Mouse (Mus musculus) forebrain, postnatal 0 days (tissue): Measurements from ENCODE around the gene Gm9936. TPM values are rescaled to one million over a fixed set of nuclear protein-coding genes. Genes with fewer than 3 reads are reported as not detected.
A peak's percentile ranks its signal among the peaks of the same experiment; 100 is the strongest.

Experiments
- ATAC-seq: fragments of 200-750 bp; cut with Nextera tagmentation; 2 replicates; pipeline ENCODE4 v1.8.0; 2017; ENCODE audit warnings: mild to moderate bottlenecking, moderate library complexity
- DNase-seq: peaks from one replicate; pipeline ENCODE4 v3.0.0-alpha.2; 2015
- H3K27ac ChIP-seq: fragments of 300-500 bp; sonication (generic); 2 replicates; pipeline ENCODE4 v1.5.1; 2014; ENCODE audit warnings: low read depth, mild to moderate bottlenecking, antibody characterized with exemption, low read length, moderate library complexity, mixed read lengths
- H3K27me3 ChIP-seq: fragments of 300-500 bp; sonication (generic); 2 replicates; pipeline ENCODE4 v1.6.1; 2014; ENCODE audit warnings: mild to moderate bottlenecking, low read length, mixed read lengths; ENCODE audit not compliant: insufficient read depth
- H3K36me3 ChIP-seq: fragments of 300-500 bp; sonication (generic); 2 replicates; pipeline ENCODE4 v1.6.1; 2014; ENCODE audit warnings: mild to moderate bottlenecking, moderate library complexity; ENCODE audit not compliant: insufficient read depth
- H3K4me1 ChIP-seq: fragments of 300-500 bp; sonication (generic); 2 replicates; pipeline ENCODE4 v1.6.1; 2014; ENCODE audit warnings: antibody characterized with exemption; ENCODE audit not compliant: insufficient read depth
- H3K4me2 ChIP-seq: fragments of 300-500 bp; sonication (generic); 2 replicates; pipeline ENCODE4 v1.6.1; 2014; ENCODE audit warnings: low read depth, mild to moderate bottlenecking, moderate library complexity
- H3K4me3 ChIP-seq: fragments of 300-500 bp; sonication (generic); 2 replicates; pipeline ENCODE4 v1.5.1; 2014; ENCODE audit warnings: low read depth, low read length, mixed read lengths
- H3K9ac ChIP-seq: fragments of 300-500 bp; sonication (generic); 2 replicates; pipeline ENCODE4 v1.6.1; 2014; ENCODE audit warnings: mild to moderate bottlenecking
- H3K9me3 ChIP-seq: fragments of 300-500 bp; sonication (generic); 2 replicates; pipeline ENCODE4 v1.6.1; 2016; ENCODE audit warnings: low read length
- CTCF ChIP-seq: sonication (generic); IDR thresholded peaks from 2 replicates; pipeline ENCODE4 v1.5.1; 2016; ENCODE audit warnings: antibody characterized with exemption, control low read depth, low read depth
- WGBS: fragments of 180-500 bp; shearing (Covaris S2); extraction: QIAGEN DNeasy Blood & Tissue Kit; methylation state at CpG from one replicate; pipeline ENCODE4 v1.1.7; 2014; 5-methylcytosine and 5-hydroxymethylcytosine counted together
- polyA plus RNA-seq: library from polyadenylated mRNA; unstranded; fragments of >200 nt; fragmentation: Nextera tagmentation; extraction: Ambion mirVana; gene quantifications from 2 replicates; pipeline ENCODE4 v1.2.1, GENCODE M21; 2015
- total RNA-seq: library from RNA; depleted of rRNA; stranded (reverse); fragments of >200 nt; gene quantifications from 2 replicates; pipeline ENCODE4 v1.2.3, GENCODE M21; 2014; rRNA removed

Gm9936 gene
- total RNA-seq (3.6 and 4.2 TPM in 2 replicates), polyA plus RNA-seq (1.8 and 3.2 TPM in 2 replicates)

DNA sequence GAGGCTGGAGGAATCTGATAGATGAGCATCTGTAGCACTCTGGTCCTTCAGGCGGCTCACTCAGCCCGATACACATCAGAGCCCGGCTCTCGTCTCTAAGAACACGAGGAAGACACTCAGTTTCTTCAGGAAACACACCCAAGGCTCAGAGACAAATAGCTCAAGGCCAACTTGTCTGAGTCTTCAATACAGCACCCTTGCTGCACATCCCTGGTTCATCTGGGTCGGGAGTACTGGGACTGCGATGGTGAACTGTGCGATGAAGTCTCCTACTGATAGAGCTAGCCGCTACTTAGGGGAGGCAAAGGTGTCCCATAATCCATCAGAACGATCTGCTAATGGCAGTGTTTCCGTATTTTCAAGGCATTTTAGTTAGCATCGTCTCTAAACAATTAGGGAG, at the start of gene Gm9936:
Gene Gm9936, minus strand, starts transcription at position 101 of the 400 bp plus-strand sequence.
- no peak for TF ChIP-seq CTCF
- Histone ChIP-seq H3K4me2 (peak within 1 kb of the TSS; percentile 54), H3K27ac (no peak within 1 kb of the TSS), H3K9me3 (no peaks in the 10 kb centered on the region), H3K36me3 (no peaks in the 10 kb centered on the region), H3K4me3 (peak within 1 kb of the TSS; percentile 29), H3K9ac (peak within 1 kb of the TSS; percentile 43), H3K27me3 (no peaks in the 10 kb centered on the region), H3K4me1 (0 out of 2 replicates have a peak, but pooled peaks cover 3% of the 10 kb centered on the region)
- no peak for ATAC-seq
- no peak for DNase-seq
- WGBS, result 85% methylated on average over 12 of the region's 12 CpGs

DNA sequence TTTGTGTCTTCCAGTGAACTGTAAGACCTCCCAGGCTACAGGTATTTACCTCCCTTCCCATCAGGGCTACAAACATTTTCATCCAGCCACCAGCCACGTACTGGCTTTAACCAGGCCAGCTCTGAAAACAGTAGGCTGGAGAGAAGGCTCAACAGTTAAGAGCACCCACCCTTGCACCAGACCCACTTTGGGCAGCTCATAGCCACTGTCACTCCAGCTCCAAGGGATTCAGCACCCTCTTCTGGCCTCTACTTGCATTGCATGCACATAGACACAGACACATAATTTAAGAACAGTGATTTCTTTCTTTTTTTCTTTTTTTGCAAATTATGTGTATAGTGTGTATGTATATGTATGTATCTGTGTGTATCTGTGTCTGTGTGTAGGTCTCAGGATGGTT, 43.9 kb upstream of the Gm9936 start:
- Histone ChIP-seq H3K4me2 (no peak overlapping the region), H3K27ac (no peak overlapping the region), H3K4me1 (no peaks in the 10 kb centered on the region), H3K4me3 (no peak overlapping the region), H3K9me3 (no peaks in the 10 kb centered on the region), H3K9ac (no peak overlapping the region), H3K27me3 (no peaks in the 10 kb centered on the region), H3K36me3 (no peaks in the 10 kb centered on the region)
- peak; percentile 48 for DNase-seq
- 37% methylated on average over 1 of the region's 1 CpGs for WGBS
- no peak for ATAC-seq
- peak; percentile 76 for TF ChIP-seq CTCF

DNA sequence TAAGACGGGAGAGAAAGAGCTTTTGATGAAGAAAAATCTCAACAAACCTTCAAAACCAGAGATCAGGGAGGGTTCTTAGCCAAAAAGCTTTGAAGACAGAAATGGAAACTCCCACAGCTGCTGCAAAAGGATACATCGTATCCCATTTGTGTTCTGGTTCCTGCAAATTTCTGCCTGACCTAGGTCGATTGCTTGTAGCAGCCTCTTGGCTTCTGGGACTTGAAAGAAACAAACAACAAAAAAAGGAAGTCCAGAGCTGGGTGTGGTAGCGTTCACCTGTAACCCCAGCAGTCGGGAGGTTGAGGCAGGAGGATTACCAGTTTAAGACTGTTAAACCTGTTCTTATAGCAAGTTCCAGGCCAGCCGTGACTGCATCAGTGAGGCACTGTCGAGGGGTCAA, 40.4 kb upstream of the Gm9936 start:
- DNase-seq, result no peak
- Histone ChIP-seq H3K9me3 (no peaks in the 10 kb centered on the region), H3K27ac (no peak overlapping the region), H3K9ac (no peak overlapping the region), H3K27me3 (peaks cover 3% of the 10 kb centered on the region; the same call in 1 of the 2 replicates), H3K4me1 (no peaks in the 10 kb centered on the region), H3K36me3 (no peaks in the 10 kb centered on the region), H3K4me2 (no peak overlapping the region), H3K4me3 (no peak overlapping the region)
- WGBS, result 84% methylated on average over 7 of the region's 7 CpGs
- no peak for ATAC-seq
- no peak for TF ChIP-seq CTCF

DNA sequence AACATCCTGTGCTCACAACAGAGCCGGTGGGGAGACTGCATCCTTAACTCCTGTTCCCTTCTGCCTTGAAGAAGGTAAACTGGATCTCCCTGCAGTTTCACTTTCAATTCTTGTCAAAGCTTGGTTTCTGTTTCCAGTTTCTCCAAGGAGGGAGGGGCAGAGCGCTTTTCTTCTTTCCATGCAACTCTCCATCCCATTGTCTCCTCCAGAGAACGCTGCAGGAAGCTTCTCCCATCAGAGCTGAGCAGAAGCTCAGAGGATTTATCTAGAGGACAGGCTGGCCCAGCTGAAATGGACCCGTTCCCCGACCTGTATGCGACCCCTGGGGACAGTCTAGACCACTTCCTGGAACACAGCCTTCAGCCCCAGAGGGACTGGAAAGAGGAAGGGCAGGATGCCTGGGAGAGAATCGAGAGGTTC, 38.9 kb upstream of the Gm9936 start:
- H3K9me3 ChIP-seq, result no peaks in the 10 kb centered on the region
- 10% methylated on average over 7 of the region's 7 CpGs for WGBS
- DNase-seq, result no peak
- H3K4me1 ChIP-seq, result no peaks in the 10 kb centered on the region
- H3K36me3 ChIP-seq, result no peaks in the 10 kb centered on the region
- H3K27me3 ChIP-seq, result peaks cover 3% of the 10 kb centered on the region; the same call in 1 of the 2 replicates
- H3K27ac ChIP-seq, result no peak overlapping the region
- no peak overlapping the region for H3K9ac ChIP-seq
- peak overlapping the region; percentile 1 for H3K4me2 ChIP-seq
- TF ChIP-seq CTCF, result no peak
- no peak for ATAC-seq
- no peak overlapping the region for H3K4me3 ChIP-seq

DNA sequence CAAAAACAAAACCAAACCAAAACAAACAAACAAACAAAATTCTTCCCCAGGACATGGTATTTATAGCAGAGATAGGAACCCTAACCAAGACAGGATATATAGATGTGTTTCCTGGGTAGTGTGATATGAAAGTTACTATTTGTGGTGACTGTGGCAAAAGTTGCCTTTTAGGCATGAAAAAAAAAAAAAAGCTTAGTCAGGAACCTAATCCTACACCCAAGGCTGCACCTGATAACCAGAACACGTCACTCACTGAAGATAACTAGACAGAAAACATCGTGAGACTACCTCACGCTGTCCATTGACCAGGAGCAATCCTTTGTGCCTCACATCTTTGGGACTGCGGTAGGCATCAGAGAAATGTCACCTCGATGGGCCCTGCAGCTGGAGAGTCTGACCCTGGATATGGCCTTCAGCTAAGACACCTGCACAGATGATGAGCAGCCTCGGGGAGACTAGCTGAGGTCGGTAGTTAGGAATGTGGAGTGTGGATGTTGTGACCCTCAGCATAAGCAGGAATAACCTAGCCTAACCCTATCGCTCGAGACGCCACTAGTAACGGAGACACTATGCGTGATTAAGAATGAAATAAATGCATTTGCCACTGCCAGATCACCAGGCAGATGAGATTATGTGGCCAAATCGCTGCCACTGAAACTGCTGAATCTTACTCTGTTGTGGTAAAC, 38.3 kb upstream of the Gm9936 start, which contains the start of gene Oasl2:
Gene Oasl2, plus strand, starts transcription at position 249 of the 686 bp plus-strand sequence.
- TF ChIP-seq CTCF, result no peak
- Histone ChIP-seq H3K9ac (no peak within 1 kb of the TSS), H3K9me3 (no peaks in the 10 kb centered on the region), H3K27me3 (peaks cover 3% of the 10 kb centered on the region; the same call in 1 of the 2 replicates), H3K4me2 (peak within 1 kb of the TSS; percentile 1), H3K4me1 (no peaks in the 10 kb centered on the region), H3K36me3 (no peaks in the 10 kb centered on the region), H3K4me3 (no peak within 1 kb of the TSS), H3K27ac (no peak within 1 kb of the TSS)
- WGBS, result 65% methylated on average over 13 of the region's 13 CpGs
- DNase-seq (no peak), ATAC-seq (no peak)

DNA sequence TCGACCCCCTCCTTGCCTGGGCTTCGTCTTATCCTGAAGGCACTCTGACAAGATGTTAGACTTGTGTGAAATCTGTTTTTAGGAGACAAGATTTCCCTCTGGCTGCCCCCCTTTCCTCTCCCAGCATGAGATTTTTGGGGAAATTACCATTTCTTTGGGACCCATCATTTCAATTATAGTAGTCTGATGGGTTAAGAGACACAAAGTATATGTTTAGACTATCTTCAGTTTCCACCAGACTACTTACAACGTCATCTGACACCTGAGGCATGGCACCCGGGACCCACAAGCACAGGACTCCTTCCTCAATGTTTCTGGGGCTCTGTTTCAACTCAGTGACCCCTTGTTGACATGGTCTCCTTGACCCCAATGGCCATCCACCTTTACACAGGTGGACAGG, 37.1 kb upstream of the Gm9936 start:
- H3K4me3 ChIP-seq, result no peak overlapping the region
- WGBS, result 86% methylated on average over 4 of the region's 4 CpGs
- no peak for DNase-seq
- H3K4me2 ChIP-seq, result no peak overlapping the region
- ATAC-seq, result no peak
- peaks cover 3% of the 10 kb centered on the region; the same call in 1 of the 2 replicates for H3K27me3 ChIP-seq
- no peaks in the 10 kb centered on the region for H3K4me1 ChIP-seq
- TF ChIP-seq CTCF, result no peak
- no peak overlapping the region for H3K27ac ChIP-seq
- no peaks in the 10 kb centered on the region for H3K9me3 ChIP-seq
- H3K9ac ChIP-seq, result no peak overlapping the region
- H3K36me3 ChIP-seq, result no peaks in the 10 kb centered on the region

DNA sequence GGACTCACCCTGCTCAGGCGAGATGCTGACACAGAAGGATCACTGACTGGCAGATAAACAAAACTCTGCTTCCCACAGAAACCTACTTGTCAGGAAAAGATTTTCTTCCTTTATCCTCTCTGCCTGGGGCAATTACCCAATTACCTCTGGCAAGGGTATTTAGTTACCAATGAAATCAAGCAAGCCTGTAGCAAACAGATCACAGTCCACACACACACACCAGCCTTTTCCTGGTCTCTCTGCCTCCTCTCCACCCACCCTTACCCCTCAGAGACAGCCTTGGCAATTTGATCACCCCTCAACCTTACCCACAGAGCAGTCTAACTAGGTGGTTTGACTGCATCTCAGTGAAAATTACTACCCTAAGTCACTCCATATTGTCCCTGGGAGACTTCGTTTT, 30.5 kb upstream of the Gm9936 start:
- DNase-seq (no peak), ATAC-seq (no peak)
- no peak overlapping the region for H3K4me2 ChIP-seq
- WGBS, result 71% methylated on average over 2 of the region's 2 CpGs
- no peaks in the 10 kb centered on the region for H3K4me1 ChIP-seq
- H3K27ac ChIP-seq, result no peak overlapping the region
- no peaks in the 10 kb centered on the region for H3K9me3 ChIP-seq
- TF ChIP-seq CTCF, result no peak
- H3K9ac ChIP-seq, result no peak overlapping the region
- H3K36me3 ChIP-seq, result no peaks in the 10 kb centered on the region
- no peaks in the 10 kb centered on the region for H3K27me3 ChIP-seq
- no peak overlapping the region for H3K4me3 ChIP-seq
